Mouse (Mus musculus): ENCODE data around the gene Galnt17.

The Galnt17 gene

DNA sequence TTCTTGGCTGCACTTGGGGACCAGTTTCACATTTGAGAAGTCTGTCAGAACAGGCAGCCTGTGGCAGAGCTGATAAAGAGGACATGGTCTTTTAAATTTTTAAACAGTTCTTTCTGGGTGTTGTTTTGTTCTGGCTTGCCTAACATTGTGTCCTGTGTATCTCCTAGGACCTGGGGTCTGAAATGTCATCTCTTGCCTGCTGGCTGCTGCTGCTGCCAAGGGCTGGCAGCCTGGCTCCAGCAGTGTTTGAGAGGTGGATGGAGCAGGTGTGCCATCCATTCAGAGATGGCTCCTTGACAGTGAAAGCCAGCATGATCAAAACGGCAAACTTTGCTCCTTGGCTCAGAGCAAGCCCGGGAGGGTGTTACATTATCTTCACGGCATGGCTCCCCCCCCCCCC lies 393.7 kb downstream of the Galnt17 start:
- DNase-seq, result no peak

DNA sequence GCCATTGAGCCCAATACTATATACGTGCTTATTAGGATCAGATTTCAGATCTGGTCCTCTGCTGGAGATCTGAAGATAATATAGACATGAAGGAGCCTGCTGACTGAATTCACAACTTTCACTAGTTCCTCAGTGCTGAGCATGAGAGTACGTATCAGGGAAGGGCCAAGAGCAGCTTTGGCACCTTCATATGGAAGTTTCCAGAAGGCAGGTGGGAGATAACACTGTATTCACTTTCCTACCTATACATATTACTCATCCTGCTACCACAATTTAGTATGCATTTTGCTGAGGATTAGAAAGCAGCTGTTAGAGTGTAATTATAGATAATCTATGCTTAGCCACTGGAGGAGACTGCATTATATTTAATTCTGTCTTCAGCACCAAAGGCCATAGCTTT lies 396.7 kb downstream of the Galnt17 start:
- no peak for DNase-seq

DNA sequence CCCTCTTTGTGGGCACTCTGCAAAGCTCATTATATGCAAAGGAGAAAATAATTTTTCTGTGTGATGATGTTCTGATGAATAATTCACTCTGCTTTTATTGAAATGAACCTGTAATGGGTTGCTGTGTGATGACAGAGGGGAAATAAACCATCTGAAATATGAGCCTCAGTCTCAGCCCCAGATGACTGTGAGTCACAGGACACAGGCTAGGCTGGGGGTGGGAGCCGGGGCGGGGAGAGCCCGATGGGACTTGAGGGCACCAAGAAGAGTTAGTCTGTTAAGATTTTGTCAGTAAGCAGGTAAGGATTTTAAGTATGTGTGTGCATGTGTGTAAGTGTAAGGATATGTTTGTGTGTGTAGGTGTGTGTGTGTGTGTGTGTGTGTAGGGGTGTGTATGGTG lies 406.6 kb downstream of the Galnt17 start:
- DNase-seq, result no peak

DNA sequence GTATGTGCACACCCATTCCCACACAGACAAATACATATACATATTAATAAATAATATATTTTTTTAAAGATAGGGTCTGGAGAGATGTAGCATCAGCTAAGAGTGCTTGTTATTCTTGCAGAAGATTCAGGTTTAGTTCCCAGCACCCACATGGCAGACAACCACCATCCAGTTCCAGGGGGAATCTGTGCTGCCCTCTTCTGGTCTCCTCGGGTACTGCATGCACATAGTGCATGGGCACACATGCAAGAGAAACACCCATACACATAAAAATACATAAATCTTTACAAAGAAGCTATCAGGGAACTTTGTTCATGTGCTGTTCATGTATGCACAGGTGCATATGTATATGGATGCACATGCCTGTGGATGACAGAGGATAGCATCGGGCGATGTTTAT lies 412.3 kb downstream of the Galnt17 start:
- no peak for DNase-seq

DNA sequence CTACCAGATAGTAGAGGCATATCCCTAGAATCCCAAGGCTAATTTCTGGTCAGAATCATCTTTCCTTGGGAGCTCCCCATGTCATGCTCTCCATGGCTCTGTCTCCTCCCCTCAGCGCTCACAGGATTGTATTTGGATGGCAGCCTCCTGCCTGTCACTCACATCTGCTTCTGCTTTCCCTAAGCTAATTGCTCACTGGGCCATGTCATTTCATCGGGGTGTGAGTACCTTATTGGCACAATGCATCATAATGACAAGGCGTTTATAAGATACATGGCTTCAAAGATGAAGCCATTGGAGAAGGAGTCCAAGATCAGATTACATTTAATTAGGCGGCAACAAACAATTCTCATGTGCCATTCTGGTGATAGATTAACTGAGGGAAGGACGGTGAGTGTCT lies 416.6 kb downstream of the Galnt17 start:
- no peak for DNase-seq

DNA sequence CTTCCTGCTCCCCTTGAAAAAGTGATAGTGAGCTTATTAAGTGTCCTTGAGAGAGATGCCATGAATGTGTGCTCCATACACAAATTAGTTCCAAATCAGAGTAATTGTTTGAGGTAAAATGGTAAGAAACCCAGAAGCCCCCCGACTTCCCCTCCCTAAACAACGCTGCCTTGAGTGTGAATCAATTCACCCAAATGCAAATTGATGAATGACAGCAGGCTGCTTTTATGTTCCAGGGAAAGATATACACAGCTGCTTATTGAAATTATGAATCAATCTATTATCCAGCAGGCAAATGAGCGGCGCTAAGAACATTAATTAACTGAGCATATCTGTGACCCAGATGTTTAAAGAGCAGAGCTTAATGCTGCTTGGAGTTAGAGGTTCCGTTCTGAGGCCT lies 428.0 kb downstream of the Galnt17 start:
- DNase-seq, result no peak

DNA sequence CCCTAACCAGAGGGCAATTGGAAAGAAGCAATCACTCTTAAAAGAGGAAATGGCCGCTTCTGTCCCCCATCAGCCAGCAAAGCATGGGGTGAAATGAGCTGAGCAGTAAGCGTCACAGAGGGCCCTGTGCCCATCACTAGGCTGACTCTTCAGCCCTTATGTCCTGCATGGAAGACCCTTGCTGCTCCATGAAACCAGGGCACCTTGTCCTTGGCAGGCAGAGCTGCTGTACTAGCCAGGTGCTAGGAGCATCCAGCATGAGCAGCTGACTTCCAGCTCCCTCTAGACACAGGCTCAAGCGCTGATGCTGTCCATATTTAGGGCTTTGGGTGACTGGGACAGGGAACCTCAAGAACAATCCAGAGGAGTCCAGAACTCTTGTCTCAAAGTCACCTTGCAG lies 432.9 kb downstream of the Galnt17 start:
- no peak for DNase-seq

DNA sequence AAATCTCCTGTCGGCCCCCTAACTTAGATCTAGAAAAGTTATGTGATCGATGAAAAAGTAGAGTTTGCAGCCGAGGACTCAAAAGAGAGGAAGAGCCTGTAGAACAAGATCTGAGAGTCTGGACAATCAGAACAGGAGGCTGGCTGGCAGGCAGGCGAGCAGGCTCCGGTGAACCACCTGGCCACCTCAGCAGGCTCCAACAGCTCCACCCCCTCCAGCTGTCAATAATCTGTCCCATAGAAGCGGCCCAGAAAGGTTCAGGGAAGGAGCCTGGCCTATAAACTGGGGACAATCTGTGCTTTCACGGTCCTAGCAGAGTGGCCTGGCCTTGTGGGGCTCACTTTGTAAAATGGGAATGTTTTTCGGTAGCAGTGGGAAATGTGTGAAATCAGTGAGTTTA lies 437.2 kb downstream of the Galnt17 start:
- no peak for DNase-seq

DNA sequence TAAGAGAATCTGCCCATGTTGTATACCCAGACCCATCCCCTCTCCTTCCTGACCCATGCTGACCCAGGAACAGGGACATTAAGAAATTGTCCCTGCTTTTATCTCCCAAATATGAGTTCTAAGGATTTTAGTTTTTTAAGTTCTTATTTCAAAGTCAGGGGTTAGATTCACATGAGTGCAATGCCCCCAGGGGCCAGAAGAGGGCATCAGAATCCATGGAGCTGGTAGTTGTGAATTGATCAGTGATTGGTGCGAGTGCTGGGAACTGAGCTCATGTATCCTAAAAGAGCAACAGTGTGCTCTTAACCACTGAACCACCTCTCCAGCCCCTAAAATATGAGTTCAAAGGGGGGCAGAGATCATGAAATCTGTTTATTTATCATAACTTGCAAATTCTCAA lies 438.4 kb downstream of the Galnt17 start:
- DNase-seq, result no peak

DNA sequence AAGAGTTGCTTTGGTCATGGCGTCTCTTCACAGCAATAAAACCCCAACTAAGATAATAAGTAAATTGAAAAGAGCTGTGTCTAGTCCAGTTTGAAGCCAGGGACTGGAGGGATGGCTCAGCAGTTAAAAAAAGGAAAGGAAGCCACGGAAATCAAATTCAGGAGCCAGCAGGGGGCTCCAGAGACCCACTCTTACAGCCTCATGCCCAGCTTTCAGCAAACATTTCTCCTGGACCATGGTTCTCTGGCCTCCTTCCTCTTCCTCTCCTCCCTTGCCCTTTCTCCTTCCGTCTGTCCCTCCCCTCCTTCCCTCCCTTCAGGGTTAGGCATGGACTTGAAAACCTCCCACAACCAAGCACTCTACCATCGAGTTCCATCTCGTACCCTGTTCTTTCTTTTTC lies 446.0 kb downstream of the Galnt17 start:
- DNase-seq, result no peak

DNA sequence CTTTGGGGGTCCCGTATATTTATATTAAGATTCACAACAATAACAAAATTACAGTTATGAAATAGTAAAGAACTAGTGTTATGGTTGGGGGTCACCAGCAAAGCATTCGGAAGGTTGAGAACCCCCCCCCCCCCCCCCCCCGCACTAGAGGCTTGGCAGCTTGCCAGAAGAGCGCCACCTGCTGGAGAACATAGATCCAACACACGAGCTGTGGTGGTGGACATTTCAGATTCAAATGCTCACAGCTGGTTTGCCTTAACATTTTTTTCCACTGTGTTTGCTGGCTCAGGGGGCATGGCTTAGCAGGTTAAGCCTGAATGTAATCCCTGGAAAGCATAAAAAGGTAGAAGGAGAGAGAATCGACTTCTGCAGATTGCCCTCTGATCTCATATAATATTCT lies 448.6 kb downstream of the Galnt17 start:
- no peak for DNase-seq

DNA sequence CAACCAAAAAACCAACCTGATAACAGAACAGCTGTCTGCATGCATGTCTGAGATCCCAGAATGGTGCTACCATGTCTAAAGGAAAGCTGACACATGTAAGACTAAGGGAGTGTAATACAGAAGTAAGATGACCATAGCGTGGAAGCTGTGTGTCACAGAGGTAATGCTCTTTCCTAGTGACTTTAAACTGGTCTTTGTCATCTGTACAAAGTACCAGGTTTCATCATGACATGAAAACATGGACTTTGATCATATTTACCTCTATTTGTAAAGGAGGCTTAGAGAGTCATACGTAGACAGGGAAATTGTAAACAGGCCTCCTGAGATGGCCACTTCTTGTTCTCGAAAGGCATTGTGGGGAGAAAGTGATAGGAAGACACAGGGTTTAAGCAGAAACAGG lies 449.6 kb downstream of the Galnt17 start:
- no peak for DNase-seq

DNA sequence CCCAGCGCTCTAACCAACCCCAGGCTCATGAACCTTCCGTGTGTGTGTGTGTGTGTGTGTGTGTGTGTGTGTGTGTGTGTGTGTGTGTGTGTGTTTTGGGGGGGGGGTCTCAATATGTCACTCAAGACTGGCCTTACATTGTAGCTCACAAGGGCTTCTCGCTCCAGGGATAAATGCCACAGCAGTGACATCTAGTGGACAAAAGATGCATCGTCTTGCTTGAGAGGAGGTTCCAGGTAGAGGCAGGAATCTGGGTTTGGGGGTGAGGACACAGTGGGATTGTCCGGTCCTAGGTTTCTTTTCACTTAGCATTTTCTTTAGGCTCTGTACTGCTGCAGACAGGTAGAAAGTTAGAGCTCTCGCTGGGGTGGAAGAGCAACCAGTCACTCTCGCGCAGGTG lies 450.1 kb downstream of the Galnt17 start:
- DNase-seq, result no peak

DNA sequence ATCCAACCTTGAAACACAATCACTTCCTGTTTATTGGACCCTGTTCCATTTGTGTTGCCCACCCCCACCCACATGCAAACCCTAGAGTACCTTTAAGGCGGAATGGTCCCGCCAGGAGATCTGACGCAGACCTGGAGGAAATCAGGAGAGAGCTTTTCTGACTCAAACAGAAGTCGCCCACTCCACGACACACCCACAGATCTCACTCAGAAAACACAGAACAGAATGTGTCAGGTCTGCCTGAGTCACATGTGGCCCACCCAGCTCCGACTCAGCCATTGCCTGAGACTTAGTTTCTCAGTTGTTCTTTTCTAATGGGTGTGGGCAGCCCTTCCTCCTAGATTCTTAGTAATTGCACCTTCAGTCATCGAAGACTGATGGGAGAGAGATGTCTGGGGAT lies 453.9 kb downstream of the Galnt17 start:
- no peak for DNase-seq

DNA sequence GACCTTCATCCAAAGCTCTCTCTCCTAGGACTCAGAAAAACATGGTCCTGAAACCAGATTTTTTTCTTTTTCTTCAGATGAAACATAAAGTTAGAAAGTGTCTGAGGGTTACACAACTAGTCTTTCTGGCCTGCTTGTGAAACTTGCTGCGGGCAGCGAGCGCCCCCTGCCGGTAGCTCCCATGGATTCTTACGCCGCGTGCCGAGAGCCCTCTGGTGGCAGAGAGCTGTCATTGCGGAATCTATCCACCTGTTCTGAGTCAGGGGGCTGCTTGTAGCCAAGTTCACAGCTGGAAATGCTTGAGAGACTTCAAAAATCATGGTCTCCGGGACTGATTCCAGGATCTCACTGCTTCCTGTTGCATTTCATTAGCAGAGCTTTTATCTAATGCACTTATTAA lies 454.9 kb downstream of the Galnt17 start:
- peak; percentile 46 for DNase-seq

DNA sequence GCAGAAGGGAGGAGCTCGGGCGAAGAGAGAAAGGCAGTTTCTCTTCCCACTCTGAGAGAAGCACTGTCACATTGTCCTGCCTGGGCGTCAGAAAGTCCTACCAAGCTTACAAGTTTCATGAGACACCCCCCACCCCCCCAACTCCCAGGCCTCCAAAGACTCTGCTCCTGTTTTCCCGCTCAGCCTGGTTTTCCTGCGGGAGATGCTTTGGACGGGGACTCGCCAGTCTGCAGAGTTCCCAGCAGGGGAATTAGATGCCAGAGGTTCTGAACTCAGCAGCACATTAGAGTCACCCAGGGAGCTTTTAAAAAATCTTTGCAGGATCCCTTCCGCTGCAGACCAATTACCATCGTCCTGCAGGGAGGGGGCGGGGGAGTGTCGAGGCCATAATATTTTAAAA lies 456.1 kb downstream of the Galnt17 start:
- DNase-seq, result no peak

DNA sequence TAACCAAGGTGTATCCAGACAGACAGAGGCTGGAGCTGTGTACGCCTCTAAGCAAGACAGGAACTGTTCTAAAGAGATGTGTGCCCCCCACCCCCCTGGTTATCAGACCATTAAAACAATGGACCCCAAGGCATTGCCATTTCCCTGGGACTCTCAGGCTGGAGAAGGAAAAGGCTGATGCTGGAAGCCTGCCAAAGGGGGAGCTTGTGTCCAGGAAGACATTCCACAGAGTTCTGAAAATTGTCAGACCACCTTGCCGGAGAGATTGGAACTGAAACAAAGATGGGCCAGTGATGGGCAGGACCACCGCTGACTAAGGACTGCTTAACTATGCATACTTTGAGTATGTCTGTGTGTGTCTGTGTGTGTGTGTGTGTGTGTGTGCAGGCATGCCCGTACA lies 458.7 kb downstream of the Galnt17 start:
- no peak for DNase-seq

DNA sequence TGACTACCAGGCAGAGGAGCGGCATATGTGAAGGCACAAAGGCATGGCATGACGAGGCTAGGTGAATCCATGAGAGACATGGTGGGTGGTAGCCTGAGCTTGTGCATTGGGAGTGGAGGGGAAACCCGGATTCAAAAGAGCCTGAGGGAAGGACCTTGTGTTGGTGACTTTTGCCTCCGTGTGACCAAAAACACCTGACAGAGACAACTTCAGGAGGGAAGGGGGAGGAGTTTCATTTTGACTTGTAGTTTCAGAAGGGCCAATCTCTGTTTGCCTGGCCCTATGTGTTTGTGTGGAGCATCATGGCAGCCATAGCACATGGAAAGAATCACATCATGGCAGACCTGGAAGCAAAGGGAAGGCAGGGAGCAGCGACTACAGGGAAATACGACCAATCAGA lies 459.7 kb downstream of the Galnt17 start:
- DNase-seq, result no peak

DNA sequence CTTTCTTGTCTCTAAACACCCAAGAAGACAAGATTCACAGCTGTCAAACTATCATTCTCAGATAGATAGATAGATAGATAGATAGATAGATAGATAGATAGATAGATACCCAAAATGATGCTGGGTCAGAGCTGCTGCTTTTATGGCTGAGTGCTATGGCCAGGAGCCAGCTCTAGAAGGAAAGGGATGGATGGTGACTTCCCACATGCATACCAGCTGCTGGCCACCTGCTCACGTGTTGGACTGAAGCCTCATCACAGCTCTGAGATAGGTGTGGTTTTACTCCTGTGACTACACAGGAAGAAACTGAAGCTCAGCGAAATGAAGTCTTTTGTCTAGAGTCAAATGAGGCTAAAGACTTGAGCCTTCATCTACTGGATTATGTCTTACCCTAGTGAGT lies 482.5 kb downstream of the Galnt17 start:
- DNase-seq, result no peak
